Mouse (Mus musculus) cerebellum, adult 2 months (tissue): ENCODE data around the gene Chrnb4.

ENCODE experiments used
- CTCF ChIP-seq: fragments of 200-500 bp; IDR thresholded peaks from 2 replicates; pipeline ENCODE4 v1.5.1; 2011; ENCODE audit warnings: low read depth, mild to moderate bottlenecking, control low read depth, low read length, moderate library complexity, borderline replicate concordance; ENCODE audit not compliant: insufficient read depth
- POLR2A ChIP-seq: fragments of 200-500 bp; IDR thresholded peaks from 2 replicates; pipeline ENCODE4 v1.6.1; 2011; ENCODE audit warnings: low read length, control low read depth, borderline replicate concordance; ENCODE audit not compliant: insufficient read depth

DNA sequence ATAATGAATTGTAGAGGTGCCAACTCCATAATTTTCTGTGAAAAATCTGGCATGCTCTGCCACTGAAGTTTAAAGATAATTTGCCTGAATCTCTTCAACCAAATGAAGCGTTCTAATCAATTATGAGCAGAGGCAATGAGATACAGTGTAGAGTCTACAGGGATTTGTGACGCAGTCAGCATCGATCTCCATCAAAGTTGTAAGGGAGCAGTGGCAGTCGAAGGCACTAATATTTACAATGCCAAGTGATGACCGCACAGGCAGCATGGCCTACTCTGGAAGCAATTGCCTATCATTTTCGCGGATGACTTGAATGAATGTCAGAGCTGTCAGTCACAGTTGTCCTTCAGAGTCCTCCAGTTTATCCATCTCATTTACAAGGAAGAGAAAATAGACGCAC is 67.9 kb downstream of the Chrnb4 start, which contains the start of gene Chrna5:
- TF ChIP-seq CTCF (no peak), POLR2A (no peak)
